Mouse (Mus musculus) heart, adult 2 months (tissue): Measurements from ENCODE around the gene Nos1ap.

ENCODE experiments used
- CTCF ChIP-seq: fragments of 200-600 bp; IDR thresholded peaks from 2 replicates; pipeline ENCODE4 v1.8.1; 2022; ENCODE audit warnings: antibody characterized with exemption, mild to moderate bottlenecking, moderate library complexity
- POLR2A ChIP-seq: fragments of 200-500 bp; IDR thresholded peaks from 2 replicates; pipeline ENCODE4 v1.6.1; 2011; ENCODE audit warnings: mild to moderate bottlenecking, low read depth, low read length, control low read depth; ENCODE audit not compliant: insufficient read depth

- TF ChIP-seq CTCF (no peak), POLR2A (no peak)
Measured at GRCm38 (mm10) chr1:170418131-170418530, 171.5 kb downstream of the Nos1ap start.
